Mouse (Mus musculus) heart, adult 2 months (tissue): ENCODE measurements around the gene Gm6217.

Source experiments
- CTCF ChIP-seq: fragments of 200-600 bp; IDR thresholded peaks from 2 replicates; pipeline ENCODE4 v1.8.1; 2022; ENCODE audit warnings: antibody characterized with exemption, mild to moderate bottlenecking, moderate library complexity
- EP300 ChIP-seq: fragments of 200-500 bp; IDR thresholded peaks from 2 replicates; pipeline ENCODE4 v1.6.1; 2011; ENCODE audit warnings: low read depth, low read length, control low read depth; ENCODE audit not compliant: insufficient read depth

DNA sequence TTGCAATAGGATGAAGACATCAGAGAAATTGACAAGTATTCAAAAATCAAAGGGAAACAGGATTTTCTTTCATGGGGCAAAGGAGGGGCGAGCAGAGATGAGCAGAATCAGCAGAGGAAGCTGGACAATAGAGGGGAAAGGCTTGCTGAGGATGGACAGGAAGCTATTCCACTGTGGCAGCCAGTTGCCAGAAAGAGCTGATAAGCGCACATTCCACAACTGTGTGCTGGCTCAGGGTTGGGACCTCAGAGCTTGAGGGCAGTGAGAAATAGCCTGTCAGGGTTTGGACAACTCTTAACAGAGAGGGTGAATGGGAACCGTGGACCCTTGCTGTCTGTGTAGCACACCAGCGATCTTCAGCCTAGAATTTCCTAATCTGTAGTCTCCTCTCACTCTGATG is 40.8 kb upstream of the Gm6217 start:
- no peak for TF ChIP-seq CTCF
- TF ChIP-seq EP300: no peak
